Mouse (Mus musculus) kidney, adult 2 months (tissue): ENCODE measurements around the gene Sept4.

Source experiments
- CTCF ChIP-seq: fragments of 200-500 bp; conservative IDR thresholded peaks from 2 replicates; pipeline ENCODE4 v1.5.1; 2011; ENCODE audit warnings: low read depth, mild to moderate bottlenecking, control low read depth, low read length, moderate library complexity, mixed read lengths; ENCODE audit not compliant: insufficient read depth, insufficient read length
- POLR2A ChIP-seq: fragments of 200-500 bp; IDR thresholded peaks from one replicate; pipeline ENCODE4 v1.6.1; 2011; ENCODE audit warnings: low read depth, low read length, control low read depth

DNA sequence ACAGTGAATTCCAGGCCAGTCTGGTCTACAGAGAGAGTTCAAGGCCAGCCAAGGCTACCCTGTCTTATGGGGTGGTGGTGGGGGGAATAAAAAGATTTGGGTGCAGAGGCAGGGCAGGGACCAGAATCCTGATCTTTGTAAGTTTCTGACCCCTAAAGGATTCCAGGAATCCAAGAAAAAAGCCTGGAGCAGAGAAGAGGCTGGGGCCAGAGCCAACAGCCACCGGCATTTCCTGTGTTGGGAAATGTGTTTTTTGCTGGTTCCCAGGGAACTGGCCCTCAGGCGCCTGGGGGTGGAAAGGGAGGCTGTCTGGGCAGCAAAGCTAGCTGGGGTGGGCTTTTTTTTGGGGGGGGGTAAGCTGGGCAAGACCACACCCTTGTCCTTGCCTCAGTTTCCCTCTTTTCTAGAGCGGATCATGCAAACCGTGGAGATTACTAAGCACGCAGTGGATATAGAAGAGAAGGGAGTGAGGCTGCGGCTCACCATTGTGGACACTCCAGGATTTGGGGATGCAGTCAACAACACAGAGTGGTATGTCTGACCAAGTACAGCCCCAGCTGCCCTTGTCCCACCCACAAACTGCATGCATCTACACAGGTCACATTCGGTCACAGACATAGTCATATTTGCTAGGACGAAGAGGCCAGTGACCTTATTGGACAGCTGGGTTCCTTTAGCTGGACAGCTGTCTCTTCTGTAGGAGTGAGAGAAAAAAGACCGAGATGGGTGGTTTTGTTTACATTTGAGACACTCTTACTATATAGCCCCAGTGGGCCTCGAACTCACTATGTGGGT lies 16.2 kb downstream of the Sept4 start:
- TF ChIP-seq CTCF (no peak), POLR2A (no peak)
